Mouse (Mus musculus) CH12.LX (cell line): ENCODE data around the gene Dpyd. TPM values are rescaled to one million over a fixed set of nuclear protein-coding genes. Genes with fewer than 3 reads are reported as not detected.

Experiments
- DNase-seq: peaks from one replicate; pipeline ENCODE4 v3.0.0-alpha.2; 2013; ENCODE audit errors: extremely low read depth
- H3K27ac ChIP-seq: 2 replicates; pipeline ENCODE4 v1.5.1; 2012; ENCODE audit warnings: low read depth, mild to moderate bottlenecking, control low read depth, moderate library complexity; ENCODE audit not compliant: insufficient read depth
- H3K27me3 ChIP-seq: replicated peaks from 2 replicates; pipeline ENCODE3; 2012; ENCODE audit warnings: inconsistent platforms
- H3K36me3 ChIP-seq, 2 experiments: replicated peaks in 1 of 2; 2 replicates each; pipeline versions ENCODE3 to v1.6.1; 2012; ENCODE audit warnings: inconsistent platforms in 1 of 2, low read length in 1 of 2, mild to moderate bottlenecking in 1 of 2, mixed read lengths in 1 of 2, moderate library complexity in 1 of 2; ENCODE audit not compliant: control insufficient read depth in 1 of 2, insufficient read depth in 1 of 2
- H3K4me1 ChIP-seq, 2 experiments: 2 replicates each; pipeline ENCODE4 v1.6.1; 2012; ENCODE audit warnings: inconsistent platforms in 1 of 2, moderate library complexity in 1 of 2; ENCODE audit not compliant: insufficient read depth in 2 of 2, control insufficient read depth in 1 of 2
- H3K4me2 ChIP-seq: 2 replicates; pipeline ENCODE4 v1.6.1; 2012; ENCODE audit warnings: low read depth, mild to moderate bottlenecking, control low read depth; ENCODE audit not compliant: poor library complexity, insufficient read depth, severe bottlenecking
- H3K4me3 ChIP-seq, 3 experiments: fragments of 150-350 bp in 1 of 3; sonication (generic) in 1 of 3; replicated peaks in 1 of 3; 2 replicates each; pipeline versions ENCODE3 to v1.5.1; 2011 to 2012; ENCODE audit warnings: low read depth in 2 of 3, low read length in 2 of 3, mild to moderate bottlenecking in 2 of 3, moderate library complexity in 2 of 3, control low read depth in 1 of 3, improper control_type of control experiment in 1 of 3, inconsistent platforms in 1 of 3, mixed read lengths in 1 of 3; ENCODE audit not compliant: poor library complexity in 1 of 3
- H3K79me2 ChIP-seq: replicated peaks from 2 replicates; pipeline ENCODE4 v1.6.1; 2012; ENCODE audit warnings: mild to moderate bottlenecking, moderate library complexity; ENCODE audit not compliant: control insufficient read depth, poor library complexity, insufficient read depth, severe bottlenecking; ENCODE audit errors: extremely low read depth
- H3K9ac ChIP-seq: 2 replicates; pipeline ENCODE4 v1.6.1; 2012; ENCODE audit warnings: low read depth, mild to moderate bottlenecking, control low read depth, moderate library complexity; ENCODE audit not compliant: insufficient read depth
- H3K9me3 ChIP-seq: replicated peaks from 2 replicates; pipeline ENCODE3; 2012; ENCODE audit warnings: low read length, inconsistent platforms, mixed read lengths
- CHD1 ChIP-seq: IDR thresholded peaks from 2 replicates; pipeline ENCODE4 v1.6.1; 2012; ENCODE audit warnings: low read depth, low read length, improper control_type of control experiment, inconsistent platforms
- CTCF ChIP-seq, 2 experiments: IDR thresholded peaks in 1 of 2; conservative IDR thresholded peaks in 1 of 2; 2 replicates each; pipeline ENCODE4 v1.5.1; 2011 to 2012; ENCODE audit warnings: low read depth in 2 of 2, low read length in 2 of 2, improper control_type of control experiment in 1 of 2, inconsistent platforms in 1 of 2, mild to moderate bottlenecking in 1 of 2, moderate library complexity in 1 of 2
- E2F4 ChIP-seq: IDR thresholded peaks from 2 replicates; pipeline ENCODE4 v1.6.1; 2011; ENCODE audit warnings: low read depth, low read length, improper control_type of control experiment; ENCODE audit not compliant: insufficient replicate concordance
- ELF1 ChIP-seq: IDR thresholded peaks from 2 replicates; pipeline ENCODE4 v1.6.1; 2014; ENCODE audit warnings: low read depth, mild to moderate bottlenecking, inconsistent platforms, low read length, improper control_type of control experiment
- EP300 ChIP-seq: IDR thresholded peaks from 2 replicates; pipeline ENCODE4 v1.6.1; 2011; ENCODE audit warnings: low read length, improper control_type of control experiment
- HCFC1 ChIP-seq: IDR thresholded peaks from 2 replicates; pipeline ENCODE4 v1.6.1; 2012; ENCODE audit warnings: low read depth, mild to moderate bottlenecking, inconsistent platforms, low read length, improper control_type of control experiment
- IRF4 ChIP-seq: IDR thresholded peaks from 2 replicates; pipeline ENCODE4 v1.6.1; 2014; ENCODE audit warnings: low read depth, mild to moderate bottlenecking, inconsistent platforms, low read length, improper control_type of control experiment
- JUN ChIP-seq: IDR thresholded peaks from 2 replicates; pipeline ENCODE4 v1.6.1; 2011; ENCODE audit warnings: low read depth, mild to moderate bottlenecking, low read length, improper control_type of control experiment, moderate library complexity; ENCODE audit not compliant: insufficient read depth
- MAFK ChIP-seq: IDR thresholded peaks from 2 replicates; pipeline ENCODE4 v1.6.1; 2011; ENCODE audit warnings: low read length, improper control_type of control experiment; ENCODE audit not compliant: insufficient replicate concordance
- MAX ChIP-seq: IDR thresholded peaks from 2 replicates; pipeline ENCODE4 v1.6.1; 2011; ENCODE audit warnings: low read length, improper control_type of control experiment
- MEF2A ChIP-seq: IDR thresholded peaks from 2 replicates; pipeline ENCODE4 v1.6.1; 2014; ENCODE audit warnings: low read depth, mild to moderate bottlenecking, inconsistent platforms, low read length, improper control_type of control experiment, borderline replicate concordance
- PAX5 ChIP-seq: IDR thresholded peaks from 2 replicates; pipeline ENCODE4 v1.6.1; 2012; ENCODE audit warnings: low read length, inconsistent platforms, mixed read lengths
- RAD21 ChIP-seq: IDR thresholded peaks from 2 replicates; pipeline ENCODE4 v1.6.1; 2011; ENCODE audit warnings: low read depth, mild to moderate bottlenecking, low read length, improper control_type of control experiment, moderate library complexity
- RCOR1 ChIP-seq: conservative IDR thresholded peaks from 2 replicates; pipeline ENCODE4 v1.6.1; 2012; ENCODE audit warnings: low read depth, mild to moderate bottlenecking, inconsistent platforms, low read length, improper control_type of control experiment
- SIN3A ChIP-seq: IDR thresholded peaks from 2 replicates; pipeline ENCODE4 v1.6.1; 2012; ENCODE audit warnings: low read length, improper control_type of control experiment, inconsistent platforms
- TBP ChIP-seq: conservative IDR thresholded peaks from 2 replicates; pipeline ENCODE4 v1.6.1; 2011; ENCODE audit warnings: low read depth, low read length, improper control_type of control experiment
- UBTF ChIP-seq: IDR thresholded peaks from 2 replicates; pipeline ENCODE4 v1.6.1; 2012; ENCODE audit warnings: low read depth, mild to moderate bottlenecking, inconsistent platforms, low read length, improper control_type of control experiment, moderate library complexity
- ZC3H11A ChIP-seq: IDR thresholded peaks from 2 replicates; pipeline ENCODE4 v1.6.1; 2012; ENCODE audit warnings: low read depth, mild to moderate bottlenecking, inconsistent platforms, low read length, improper control_type of control experiment
- ZKSCAN1 ChIP-seq: IDR thresholded peaks from 2 replicates; pipeline ENCODE4 v1.6.1; 2012; ENCODE audit warnings: low read depth, inconsistent platforms, low read length, improper control_type of control experiment, borderline replicate concordance
- ZMIZ1 ChIP-seq: IDR thresholded peaks from 2 replicates; pipeline ENCODE4 v1.6.1; 2012; ENCODE audit warnings: low read depth, mild to moderate bottlenecking, inconsistent platforms, low read length, improper control_type of control experiment
- dilution Hi-C: fragments of 300-500 bp; cut with MboI; formaldehyde crosslinking; loops from 2 replicates; pipeline ENCODE4 v1.14.3; 2020; ENCODE audit warnings: low sequenced_read_pairs; ENCODE audit not compliant: extremely low pct_unique_long_range_greater_than_20kb, extremely low pct_ligation_motif_present
- in situ Hi-C: fragments of 300-500 bp; cut with MboI; formaldehyde crosslinking; loops from 3 replicates; pipeline ENCODE4 v1.14.3; 2019; ENCODE audit warnings: low sequenced_read_pairs, low pct_ligation_motif_present, low pct_unique_long_range_greater_than_20kb, mixed read lengths
- polyA plus RNA-seq: library from polyadenylated mRNA; unstranded; fragments of >175 nt; gene quantifications from 2 replicates; pipeline ENCODE4 v1.2.1, GENCODE M21; 2012; ENCODE audit warnings: low read depth; ENCODE audit not compliant: insufficient read length
- total RNA-seq, 2 experiments: library from RNA; depleted of rRNA; stranded (reverse); fragments of 300-350 nt in 1 of 2; fragments of >200 nt in 1 of 2; gene quantifications; 2 replicates each; pipeline ENCODE4 v1.2.3; 2012 to 2014

Gene Dpyd
- total and polyA plus RNA-seq, 3 experiments, result not detected

GRCm38 (mm10) chr3:119128076-119128475, 566.1 kb downstream of the Dpyd start:
- no peaks in the 10 kb centered on the region for H3K27me3 ChIP-seq
- H3K36me3 ChIP-seq, result no peaks in the 10 kb centered on the region
- dilution Hi-C loops, result no loop called here
- H3K9ac ChIP-seq, result no peak overlapping the region
- no peaks in the 10 kb centered on the region for H3K79me2 ChIP-seq
- H3K27ac ChIP-seq, result no peak overlapping the region
- DNase-seq, result no peak
- in situ Hi-C loops, result no loop called here
- no peak for TF ChIP-seq UBTF
- no peak for TF ChIP-seq SIN3A
- no peak for TF ChIP-seq ZMIZ1
- no peak for TF ChIP-seq RCOR1
- no peak for TF ChIP-seq E2F4
- no peak for TF ChIP-seq RAD21
- TF ChIP-seq MAX, result no peak
- no peak for TF ChIP-seq HCFC1
- TF ChIP-seq ZKSCAN1, result no peak
- no peak for TF ChIP-seq ZC3H11A
- TF ChIP-seq EP300, result no peak
- no peak for TF ChIP-seq PAX5
- TF ChIP-seq CTCF (conservative IDR thresholded peaks at IDR 0.05 in 1 of 2, IDR thresholded peaks at IDR 0.05 in 1 of 2; ENCODE audit: low read depth in 2 of 2, low read length in 2 of 2), result no peak
- TF ChIP-seq IRF4, result no peak
- peaks cover 46% of the 10 kb centered on the region for H3K9me3 ChIP-seq
- no peaks in the 10 kb centered on the region for H3K4me1 ChIP-seq
- no peak overlapping the region for H3K4me2 ChIP-seq
- H3K4me3 ChIP-seq, result no peak overlapping the region

GRCm38 (mm10) chr3:119143034-119143433, 581.1 kb downstream of the Dpyd start:
- Histone ChIP-seq H3K4me3 (no peak overlapping the region), H3K27me3 (no peaks in the 10 kb centered on the region), H3K36me3 (no peaks in the 10 kb centered on the region), H3K79me2 (no peaks in the 10 kb centered on the region), H3K4me2 (no peak overlapping the region), H3K9ac (no peak overlapping the region), H3K9me3 (peaks cover 36% of the 10 kb centered on the region), H3K4me1 (no peaks in the 10 kb centered on the region), H3K27ac (no peak overlapping the region)
- dilution Hi-C loops (no loop called here), in situ Hi-C loops (no loop called here)
- TF ChIP-seq CHD1, result no peak
- TF ChIP-seq RAD21, result no peak
- no peak for TF ChIP-seq SIN3A
- TF ChIP-seq MEF2A, result no peak
- TF ChIP-seq RCOR1, result no peak
- TF ChIP-seq ELF1, result no peak
- no peak for TF ChIP-seq JUN
- TF ChIP-seq TBP, result no peak
- no peak for TF ChIP-seq MAFK
- DNase-seq, result no peak
